Mouse (Mus musculus) midbrain, embryonic 11.5 days (tissue): ENCODE data around the gene Retreg3. TPM values are rescaled to one million over a fixed set of nuclear protein-coding genes. Genes with fewer than 3 reads are reported as not detected.

ENCODE experiments used
- ATAC-seq: fragments of 200-750 bp; cut with Nextera tagmentation; 2 replicates; pipeline ENCODE4 v1.8.0; 2017; ENCODE audit warnings: moderate TSS enrichment, moderate library complexity; ENCODE audit not compliant: low FRiP score
- DNase-seq: peaks from one replicate; pipeline ENCODE4 v3.0.0; 2015; ENCODE audit warnings: low spot score; ENCODE audit errors: missing footprints
- H3K27ac ChIP-seq: fragments of 300-500 bp; sonication (generic); 2 replicates; pipeline ENCODE4 v1.5.1; 2014; ENCODE audit warnings: low read depth, low read length
- H3K27me3 ChIP-seq: fragments of 300-500 bp; sonication (generic); 2 replicates; pipeline ENCODE4 v1.6.1; 2014; ENCODE audit warnings: mild to moderate bottlenecking, low read length, moderate library complexity, mixed read lengths; ENCODE audit not compliant: control insufficient read depth, insufficient read depth
- H3K36me3 ChIP-seq: fragments of 300-500 bp; sonication (generic); 2 replicates; pipeline ENCODE4 v1.6.1; 2014; ENCODE audit warnings: mild to moderate bottlenecking, low read length, moderate library complexity, mixed read lengths; ENCODE audit not compliant: control insufficient read depth, insufficient read depth
- H3K4me1 ChIP-seq: fragments of 300-500 bp; sonication (generic); 2 replicates; pipeline ENCODE4 v1.6.1; 2014; ENCODE audit warnings: low read length; ENCODE audit not compliant: control insufficient read depth, insufficient read depth
- H3K4me2 ChIP-seq: fragments of 300-500 bp; sonication (generic); 2 replicates; pipeline ENCODE4 v1.6.1; 2014; ENCODE audit warnings: mild to moderate bottlenecking, moderate library complexity
- H3K4me3 ChIP-seq: fragments of 300-500 bp; sonication (generic); 2 replicates; pipeline ENCODE4 v1.5.1; 2014; ENCODE audit warnings: low read depth, low read length
- H3K9ac ChIP-seq: fragments of 300-500 bp; sonication (generic); 2 replicates; pipeline ENCODE4 v1.6.1; 2014; ENCODE audit warnings: low read length
- H3K9me3 ChIP-seq: fragments of 300-500 bp; sonication (generic); 2 replicates; pipeline ENCODE4 v1.6.1; 2016; ENCODE audit warnings: low read length; ENCODE audit not compliant: control insufficient read depth
- WGBS: fragments of 180-500 bp; shearing (Covaris S2); extraction: QIAGEN DNeasy Blood & Tissue Kit; methylation state at CpG from one replicate; pipeline ENCODE4 v1.1.7; 2014; 5-methylcytosine and 5-hydroxymethylcytosine counted together
- microRNA-seq: library from miRNA; unstranded; fragments of <30 nt; microRNA quantifications from one replicate; pipeline ENCODE4, GENCODE M21; 2017
- polyA plus RNA-seq: library from polyadenylated mRNA; unstranded; fragments of >200 nt; fragmentation: Nextera tagmentation; extraction: Ambion mirVana; gene quantifications from 2 replicates; pipeline ENCODE4 v1.2.1, GENCODE M21; 2014

Gene Retreg3
- polyA plus RNA-seq, 1 experiment from 2014 or later = 11.4 TPM

- no peak overlapping the region for H3K4me3 ChIP-seq
These were observed 73.3 kb downstream of the Retreg3 start for GRCm38 (mm10) chr11:101046440-101046839.

More at GRCm38 (mm10) chr11:101046440-101046839, 73.3 kb downstream of the Retreg3 start:
- no peak overlapping the region for H3K4me2 ChIP-seq
- H3K36me3 ChIP-seq = peaks cover 23% of the 10 kb centered on the region
- H3K9me3 ChIP-seq = no peaks in the 10 kb centered on the region
- H3K9ac ChIP-seq = no peak overlapping the region
- H3K4me1 ChIP-seq = no peaks in the 10 kb centered on the region
- DNase-seq (no peak), ATAC-seq (no peak)
- 73% methylated on average over 9 of the region's 9 CpGs for WGBS
- no peaks in the 10 kb centered on the region for H3K27me3 ChIP-seq
- no peak overlapping the region for H3K27ac ChIP-seq

Small RNA genes lying within 50 kb of the gene (microRNA-seq; reads per million reads assigned to microRNA genes)
- gene Gm27626 = not detected

Other genes starting within 250 kb of the Retreg3 start
- gene Stat3, start 180.4 kb downstream of the Retreg3 start, polyA plus RNA-seq = 22.8 and 24.0 TPM in 2 replicates
- gene Cavin1, start 149.0 kb downstream of the Retreg3 start, polyA plus RNA-seq = 12.5 and 14.8 TPM in 2 replicates
- gene Atp6v0a1, start 110.4 kb downstream of the Retreg3 start, polyA plus RNA-seq = 42.5 and 45.9 TPM in 2 replicates
- gene Naglu, start 49.9 kb downstream of the Retreg3 start, polyA plus RNA-seq = 6.0 and 6.9 TPM in 2 replicates
- gene Hsd17b1, start 41.5 kb downstream of the Retreg3 start, polyA plus RNA-seq = 0.10 TPM in 1 of 2 replicates, not detected in the other
- 53.2 and 53.3 TPM in 2 replicates for gene Coasy, start 37.3 kb downstream of the Retreg3 start, polyA plus RNA-seq
- gene Mlx, start 32.6 kb downstream of the Retreg3 start, polyA plus RNA-seq = 38.0 and 47.0 TPM in 2 replicates
- gene Psmc3ip, start 24.5 kb downstream of the Retreg3 start, polyA plus RNA-seq = 57.0 and 64.8 TPM in 2 replicates
- 96.3 and 108 TPM in 2 replicates for gene Tubg1, start within 50 bp of the Retreg3 start, polyA plus RNA-seq
- gene Tubg2, start 36.0 kb upstream of the Retreg3 start, polyA plus RNA-seq = 3.4 and 5.1 TPM in 2 replicates
- gene Cntnap1, start 50.6 kb upstream of the Retreg3 start, polyA plus RNA-seq = 0.30 and 0.32 TPM in 2 replicates
- gene Plekhh3, start 51.5 kb upstream of the Retreg3 start, polyA plus RNA-seq = 5.8 and 7.2 TPM in 2 replicates
- gene Ccr10, start 55.5 kb upstream of the Retreg3 start, polyA plus RNA-seq = not detected in 2 replicates
- 10.4 and 10.6 TPM in 2 replicates for gene Ezh1, start 106.6 kb upstream of the Retreg3 start, polyA plus RNA-seq
- 65.6 and 73.4 TPM in 2 replicates for gene Ramp2, start 126.1 kb upstream of the Retreg3 start, polyA plus RNA-seq
- gene Vps25, start 133.8 kb upstream of the Retreg3 start, polyA plus RNA-seq = 122 and 130 TPM in 2 replicates
- gene Wnk4, start 140.7 kb upstream of the Retreg3 start, polyA plus RNA-seq = 4.8 and 5.2 TPM in 2 replicates
- 1.4 and 1.7 TPM in 2 replicates for gene Cntd1, start 159.1 kb upstream of the Retreg3 start, polyA plus RNA-seq
- gene Coa3, start 159.2 kb upstream of the Retreg3 start, polyA plus RNA-seq = 213 and 220 TPM in 2 replicates
- gene Becn1, start 182.4 kb upstream of the Retreg3 start, polyA plus RNA-seq = 163 and 179 TPM in 2 replicates
- 146 and 154 TPM in 2 replicates for gene Psme3, start 196.3 kb upstream of the Retreg3 start, polyA plus RNA-seq
- 1.3 and 1.4 TPM in 2 replicates for gene Aoc2, start 205.2 kb upstream of the Retreg3 start, polyA plus RNA-seq
- gene Aoc3, start 210.7 kb upstream of the Retreg3 start, polyA plus RNA-seq = not detected in 2 replicates
- gene G6pc, start 247.7 kb upstream of the Retreg3 start, polyA plus RNA-seq = not detected in 2 replicates